Mouse (Mus musculus) small intestine, adult 10 weeks (tissue): ENCODE measurements around the gene Rbpjl. TPM values are rescaled to one million over a fixed set of nuclear protein-coding genes. Genes with fewer than 3 reads are reported as not detected.

Source experiments
- polyA plus RNA-seq: library from polyadenylated mRNA; stranded (reverse); fragments of 350-450 nt; fragmentation: Illumina TruSeq; extraction: RNeasy Lipid Tissue Mini Kit (QIAGEN cat#74804); gene quantifications from one replicate; pipeline ENCODE4 v1.2.3, GENCODE M21; 2014; ENCODE audit warnings: low replicate concordance

Rbpjl gene
- 1.6 TPM for polyA plus RNA-seq

DNA sequence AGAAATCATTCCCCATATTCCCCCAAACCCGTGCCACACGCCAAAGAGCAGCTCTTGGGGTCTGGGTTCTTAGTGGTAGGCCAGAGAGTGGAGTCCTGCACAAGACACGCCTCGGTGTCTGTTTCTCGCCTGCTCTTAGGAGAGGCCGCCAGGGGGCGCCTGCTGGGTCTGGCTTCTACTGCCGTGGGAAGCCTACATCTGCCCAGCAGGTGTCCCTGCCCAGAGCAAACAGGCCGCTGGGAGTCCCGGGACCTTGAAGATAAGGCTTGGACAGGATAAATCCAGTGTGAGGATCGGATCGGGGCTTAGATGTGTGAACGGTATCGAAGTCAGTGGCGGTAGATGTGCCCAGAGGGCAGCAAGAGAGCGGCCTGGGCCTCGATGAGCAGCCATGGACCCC is at the start of gene Rbpjl:
Gene Rbpjl (plus strand): TSS at position 236 of the 400 bp plus-strand sequence.

DNA sequence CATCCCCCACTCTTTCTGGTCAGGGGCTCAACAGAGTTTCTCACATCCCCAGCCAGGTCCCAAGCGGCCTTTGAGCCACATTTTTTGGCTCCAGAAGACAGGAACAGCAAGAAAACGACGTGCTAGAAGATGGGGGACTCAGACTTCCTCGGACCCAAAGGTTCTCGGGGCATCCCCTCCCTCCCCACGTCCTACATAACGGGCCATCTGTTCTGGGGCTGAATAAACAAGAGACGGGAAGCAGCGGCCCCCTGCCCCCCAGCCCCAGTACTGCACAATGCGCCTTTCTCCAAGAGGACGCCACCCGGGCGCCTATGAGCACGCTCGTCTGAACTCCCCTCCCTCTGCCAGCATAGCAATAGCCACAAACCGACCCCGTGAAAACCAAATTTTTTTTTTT is 13.9 kb upstream of the Rbpjl start, which contains the start of gene Slpi:
Gene Slpi (minus strand): TSS at position 76 of the 400 bp plus-strand sequence.

DNA sequence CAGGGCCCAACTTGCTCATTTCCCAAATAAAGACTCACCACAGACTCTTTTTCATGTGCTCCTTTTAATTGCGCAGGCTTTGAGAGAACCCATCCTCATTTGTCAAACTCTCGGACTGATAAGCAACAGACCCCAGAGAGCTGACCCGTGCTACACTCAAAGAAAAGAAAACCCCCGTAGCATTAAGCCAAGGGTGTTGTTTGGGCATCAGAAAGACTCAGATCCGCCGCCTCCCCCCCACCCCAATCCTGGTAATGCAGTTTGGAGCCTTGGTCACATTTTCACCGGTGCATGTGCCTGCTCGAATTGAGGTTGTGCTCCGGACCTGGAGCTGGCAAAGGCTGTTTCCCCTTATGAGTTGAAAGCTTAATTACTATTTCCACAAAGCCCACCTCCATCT is 2.1 kb downstream of the Rbpjl start, which contains the start of gene Matn4:
Gene Matn4 (minus strand): TSS at position 101 of the 400 bp plus-strand sequence.

DNA sequence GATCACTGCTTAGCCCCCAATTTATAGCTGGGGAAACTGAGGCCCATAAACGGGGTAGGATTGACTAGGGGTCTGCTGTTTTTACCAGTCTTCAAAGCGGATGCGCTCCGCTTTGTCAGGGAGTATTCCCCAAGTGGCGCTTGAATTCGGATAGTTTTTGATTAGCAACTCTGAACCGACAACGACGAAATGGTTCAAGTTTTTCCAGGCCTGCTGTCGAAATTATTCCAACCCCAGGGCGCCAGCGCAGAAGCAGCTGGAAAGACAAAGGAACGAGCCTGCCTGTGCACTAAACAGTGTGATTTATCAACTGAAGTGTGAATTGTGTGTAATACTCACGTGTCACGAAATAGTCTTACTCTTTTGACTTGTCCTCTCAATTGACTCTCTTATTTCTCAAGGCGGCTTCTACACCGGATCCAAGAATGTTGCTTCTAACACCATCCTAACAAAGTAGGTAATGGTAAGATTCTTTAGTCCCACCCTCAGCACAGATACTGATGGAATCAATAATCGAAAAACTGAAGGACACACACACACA is 40.6 kb downstream of the Rbpjl start, which contains the start of gene Sdc4:
Gene Sdc4 (minus strand): TSS at position 428 of the 541 bp plus-strand sequence.

DNA sequence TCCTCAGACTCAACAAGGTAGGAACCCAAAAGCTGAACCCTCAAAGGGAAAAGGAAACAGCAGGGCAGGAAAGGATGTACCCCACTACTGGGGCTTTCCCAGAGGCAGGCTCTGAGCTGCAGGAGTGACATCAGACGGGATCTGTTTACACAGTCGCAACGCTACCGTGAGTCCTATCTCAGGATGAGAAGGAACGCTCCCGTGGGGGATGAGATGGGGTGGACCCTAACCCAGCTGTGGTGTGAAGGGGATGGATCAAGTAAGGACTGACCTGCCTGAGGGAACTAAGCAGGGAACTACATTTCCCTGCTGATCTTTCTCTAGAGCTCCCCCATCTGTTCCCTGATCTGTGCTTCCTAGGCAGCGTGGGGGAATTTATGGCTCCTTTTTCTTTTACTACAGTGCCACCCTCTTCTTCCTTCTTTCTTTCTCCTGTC is 53.9 kb downstream of the Rbpjl start, which contains the start of gene Sys1:
Gene Sys1 (plus strand): TSS at position 101 of the 437 bp plus-strand sequence.

DNA sequence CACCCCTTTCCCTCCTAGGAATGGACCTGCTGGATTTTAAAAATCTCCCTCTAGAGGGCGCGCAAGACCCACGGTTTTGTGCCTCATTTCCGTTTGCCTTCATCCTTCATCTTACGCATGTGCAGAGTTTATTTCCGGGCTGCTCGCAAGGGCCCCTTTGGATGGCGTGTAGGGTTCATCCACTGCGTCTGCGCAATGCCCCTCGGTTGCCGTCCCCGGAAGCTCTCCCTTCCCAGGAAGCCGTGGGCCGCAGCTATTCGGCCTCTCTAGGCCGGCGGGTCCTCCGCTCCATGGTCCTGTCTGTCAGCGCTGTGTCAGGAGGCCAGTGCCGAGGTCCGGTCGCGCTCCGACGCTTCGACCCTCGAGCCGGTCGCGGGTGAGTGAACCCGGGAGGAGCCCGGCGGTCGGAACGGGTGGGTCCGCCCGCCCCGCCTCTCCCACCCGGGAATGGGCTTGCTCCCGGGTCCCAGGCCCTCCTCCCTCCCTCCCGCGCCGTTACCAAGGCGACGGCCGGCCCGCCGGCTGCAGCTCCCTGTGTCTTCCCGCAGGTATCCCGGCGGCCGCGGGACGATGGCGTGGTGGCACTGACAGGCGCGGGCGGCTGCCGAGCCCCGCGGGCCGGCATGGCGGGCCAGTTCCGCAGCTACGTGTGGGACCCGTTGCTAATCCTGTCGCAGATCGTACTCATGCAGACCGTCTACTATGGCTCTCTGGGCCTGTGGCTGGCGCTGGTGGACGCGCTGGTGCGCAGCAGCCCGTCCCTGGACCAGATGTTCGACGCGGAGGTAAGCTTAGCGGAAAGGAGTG is 58.0 kb downstream of the Rbpjl start, which contains the start of gene Gm20458:
Gene Gm20458 (plus strand): TSS at position 223 of the 807 bp plus-strand sequence.

Other genes with a start within 250 kb of the Rbpjl start
- not detected for gene Kcns1, start 232.0 kb upstream of the Rbpjl start, polyA plus RNA-seq
- not detected for gene Wfdc5, start 220.4 kb upstream of the Rbpjl start, polyA plus RNA-seq
- not detected for gene Wfdc12, start 212.5 kb upstream of the Rbpjl start, polyA plus RNA-seq
- not detected for gene Wfdc15a, start 203.0 kb upstream of the Rbpjl start, polyA plus RNA-seq
- gene Wfdc15b, start 181.5 kb upstream of the Rbpjl start, polyA plus RNA-seq: not detected
- not detected for gene Svs2, start 164.7 kb upstream of the Rbpjl start, polyA plus RNA-seq
- gene Svs3b, start 146.5 kb upstream of the Rbpjl start, polyA plus RNA-seq: not detected
- not detected for gene Svs4, start 124.7 kb upstream of the Rbpjl start, polyA plus RNA-seq
- gene Svs3a, start 113.9 kb upstream of the Rbpjl start, polyA plus RNA-seq: not detected
- gene Svs6, start 86.4 kb upstream of the Rbpjl start, polyA plus RNA-seq: not detected
- gene Svs5, start 70.4 kb upstream of the Rbpjl start, polyA plus RNA-seq: not detected
- not detected for gene Slpi, start 14.0 kb upstream of the Rbpjl start, polyA plus RNA-seq
- gene Matn4, start 2.0 kb downstream of the Rbpjl start, polyA plus RNA-seq: 0.15 TPM
- 73.6 TPM for gene Sdc4, start 40.7 kb downstream of the Rbpjl start, polyA plus RNA-seq
- 7.5 TPM for gene Sys1, start 53.8 kb downstream of the Rbpjl start, polyA plus RNA-seq
- not detected for gene Gm20458, start 57.8 kb downstream of the Rbpjl start, polyA plus RNA-seq
- gene Trp53tg5, start 70.6 kb downstream of the Rbpjl start, polyA plus RNA-seq: not detected
- 2.4 TPM for gene Dbndd2, start 83.0 kb downstream of the Rbpjl start, polyA plus RNA-seq
- gene Pigt, start 94.4 kb downstream of the Rbpjl start, polyA plus RNA-seq: 4.8 TPM
- gene Wfdc2, start 159.3 kb downstream of the Rbpjl start, polyA plus RNA-seq: not detected
- not detected for gene Spint3, start 170.3 kb downstream of the Rbpjl start, polyA plus RNA-seq
- not detected for gene Wfdc6a, start 182.3 kb downstream of the Rbpjl start, polyA plus RNA-seq
- not detected for gene Eppin, start 190.5 kb downstream of the Rbpjl start, polyA plus RNA-seq
- not detected for gene Wfdc6b, start 210.4 kb downstream of the Rbpjl start, polyA plus RNA-seq
- gene Wfdc8, start 210.5 kb downstream of the Rbpjl start, polyA plus RNA-seq: not detected
- gene Wfdc16, start 235.7 kb downstream of the Rbpjl start, polyA plus RNA-seq: 1.9 TPM